Mouse (Mus musculus) heart, embryonic 16.5 days (tissue): Measurements from ENCODE around the gene Slc35d2. TPM values are rescaled to one million over a fixed set of nuclear protein-coding genes. Genes with fewer than 3 reads are reported as not detected.
A peak's percentile ranks its signal among the peaks of the same experiment; 100 is the strongest.

Experiments
- ATAC-seq: fragments of 200-750 bp; cut with Nextera tagmentation; replicated peaks from 2 replicates; pipeline ENCODE4 v1.8.0; 2017; ENCODE audit warnings: moderate number of reproducible peaks; ENCODE audit not compliant: insufficient read depth, low FRiP score; ENCODE audit errors: extremely low read depth
- H3K27ac ChIP-seq: fragments of 300-500 bp; sonication (generic); 2 replicates; pipeline ENCODE4 v1.5.1; 2014; ENCODE audit warnings: mild to moderate bottlenecking, low read length, control low read depth, moderate library complexity
- H3K27me3 ChIP-seq: fragments of 300-500 bp; sonication (generic); 2 replicates; pipeline ENCODE4 v1.6.1; 2014; ENCODE audit warnings: low read length, mixed read lengths; ENCODE audit not compliant: control insufficient read depth, insufficient read depth
- H3K36me3 ChIP-seq: fragments of 300-500 bp; sonication (generic); 2 replicates; pipeline ENCODE4 v1.6.1; 2014; ENCODE audit not compliant: control insufficient read depth, insufficient read depth
- H3K4me1 ChIP-seq: fragments of 300-500 bp; sonication (generic); 2 replicates; pipeline ENCODE4 v1.6.1; 2014; ENCODE audit warnings: low read length, mixed read lengths; ENCODE audit not compliant: control insufficient read depth, insufficient read depth
- H3K4me2 ChIP-seq: fragments of 300-500 bp; sonication (generic); 2 replicates; pipeline ENCODE4 v1.6.1; 2014; ENCODE audit warnings: low read depth, mild to moderate bottlenecking, control low read depth, low read length
- H3K4me3 ChIP-seq: fragments of 300-500 bp; sonication (generic); 2 replicates; pipeline ENCODE4 v1.5.1; 2014; ENCODE audit warnings: mild to moderate bottlenecking, control low read depth, low read length
- H3K9ac ChIP-seq: fragments of 300-500 bp; sonication (generic); 2 replicates; pipeline ENCODE4 v1.6.1; 2014; ENCODE audit warnings: low read length, control low read depth
- H3K9me3 ChIP-seq: fragments of 300-500 bp; sonication (generic); replicated peaks from 2 replicates; pipeline ENCODE4 v1.6.1; 2016; ENCODE audit warnings: low read length; ENCODE audit not compliant: control insufficient read depth
- WGBS: fragments of 180-500 bp; shearing (Covaris S2); extraction: QIAGEN DNeasy Blood & Tissue Kit; methylation state at CpG from one replicate; pipeline ENCODE4 v1.1.7; 2014; 5-methylcytosine and 5-hydroxymethylcytosine counted together
- polyA plus RNA-seq: library from polyadenylated mRNA; unstranded; fragments of >200 nt; fragmentation: Nextera tagmentation; extraction: Ambion mirVana; gene quantifications from 2 replicates; pipeline ENCODE4 v1.2.1, GENCODE M21; 2015

Slc35d2 gene
- polyA plus RNA-seq, 1 experiment from 2014 or later: 5.2 TPM

DNA sequence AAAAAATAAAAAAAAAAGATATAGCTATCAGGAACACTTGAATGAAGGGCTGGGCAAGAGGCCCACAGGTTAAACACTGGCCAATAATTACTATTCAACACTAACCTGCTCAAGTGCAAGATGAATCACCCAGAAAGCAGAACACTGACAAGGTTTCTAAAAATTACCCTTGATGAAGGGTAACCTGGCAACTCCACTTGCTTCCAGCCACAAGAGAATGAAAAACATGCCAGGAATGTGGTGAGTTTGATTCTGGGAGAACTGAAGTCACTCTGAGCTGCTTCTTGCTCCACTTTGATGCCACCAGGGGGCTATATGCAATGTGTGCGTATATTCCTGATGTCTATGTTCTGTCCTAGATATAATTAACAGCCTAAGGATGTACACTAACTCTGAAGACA is 26.0 kb upstream of the Slc35d2 start:
- 0 out of 2 replicates have a peak, but pooled peaks have one; percentile 1 for ATAC-seq
- H3K9me3 ChIP-seq: no peaks in the 10 kb centered on the region
- H3K36me3 ChIP-seq: no peaks in the 10 kb centered on the region
- H3K4me3 ChIP-seq: 0 out of 2 replicates have a peak overlapping the region, but pooled peaks have one; percentile 18
- no peaks in the 10 kb centered on the region for H3K27me3 ChIP-seq
- H3K4me1 ChIP-seq: peaks cover 22% of the 10 kb centered on the region
- peak overlapping the region; percentile 86 for H3K27ac ChIP-seq
- peak overlapping the region; percentile 57 for H3K4me2 ChIP-seq
- WGBS: 11% methylated on average over 1 of the region's 1 CpGs
- no peak overlapping the region; the same call in 1 of the 2 replicates for H3K9ac ChIP-seq

DNA sequence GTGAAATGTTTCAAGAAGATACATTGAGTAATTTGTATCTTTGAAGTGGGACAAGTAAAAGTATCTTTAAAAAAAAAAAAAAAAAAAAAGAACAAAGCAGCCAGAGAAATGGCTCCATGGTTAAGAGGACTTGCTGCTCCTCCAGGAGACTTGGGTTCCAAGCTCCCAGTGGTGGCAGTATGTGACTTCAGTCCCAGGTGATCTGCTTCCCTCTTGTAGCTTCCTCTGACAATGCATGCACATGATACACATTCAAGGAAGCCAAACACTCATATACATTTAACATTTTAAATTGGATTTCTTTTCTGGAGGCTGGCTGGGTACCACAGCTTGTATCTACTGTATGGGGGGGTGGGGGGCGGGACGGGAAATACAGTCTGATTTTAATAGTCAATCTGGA is 25.5 kb upstream of the Slc35d2 start:
- ATAC-seq: no peak

DNA sequence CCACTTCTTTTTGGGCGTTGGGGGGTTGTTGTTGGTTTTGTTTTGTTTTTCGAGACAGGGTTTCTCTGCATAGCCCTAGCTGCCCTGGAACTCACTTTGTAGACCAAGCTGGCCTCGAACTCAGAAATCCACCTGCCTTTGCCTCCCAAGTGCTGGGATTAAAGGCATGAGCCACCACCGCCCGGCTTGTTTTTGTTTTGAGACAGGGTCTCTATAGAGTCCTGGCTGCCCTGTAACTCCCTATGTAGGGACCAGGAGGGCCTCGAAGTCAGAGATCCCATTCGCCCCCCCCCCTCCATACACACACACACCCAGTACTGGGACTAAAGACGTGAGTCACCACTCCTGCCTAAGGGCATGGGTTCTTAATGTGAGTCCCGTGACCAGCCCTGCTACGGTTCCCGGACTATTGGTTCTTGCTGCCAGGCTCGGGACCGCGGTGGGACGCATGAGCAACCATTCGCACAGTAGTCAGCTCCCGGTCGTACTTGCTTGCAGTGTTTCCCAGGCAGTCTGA is 24.6 kb upstream of the Slc35d2 start:
- Histone ChIP-seq H3K9ac (peak overlapping the region; percentile 68), H3K36me3 (no peaks in the 10 kb centered on the region), H3K4me2 (peak overlapping the region; percentile 93), H3K9me3 (no peaks in the 10 kb centered on the region), H3K27ac (peak overlapping the region; percentile 87), H3K4me1 (peaks cover 28% of the 10 kb centered on the region), H3K4me3 (peak overlapping the region; percentile 83), H3K27me3 (no peaks in the 10 kb centered on the region)
- WGBS: 2% methylated on average over 18 of the region's 18 CpGs
- peak; percentile 9 for ATAC-seq

More for the DNA sequence above, 25.5 kb upstream of the Slc35d2 start:
- Histone ChIP-seq H3K4me2 (peak overlapping the region; percentile 57), H3K27ac (peak overlapping the region; percentile 86), H3K9me3 (no peaks in the 10 kb centered on the region), H3K4me1 (peaks cover 27% of the 10 kb centered on the region), H3K27me3 (no peaks in the 10 kb centered on the region), H3K9ac (peak overlapping the region; percentile 15; the same call in 1 of the 2 replicates), H3K4me3 (peak overlapping the region; percentile 21; the same call in 1 of the 2 replicates), H3K36me3 (no peaks in the 10 kb centered on the region)
- WGBS: 35% methylated on average over 2 of the region's 2 CpGs

DNA sequence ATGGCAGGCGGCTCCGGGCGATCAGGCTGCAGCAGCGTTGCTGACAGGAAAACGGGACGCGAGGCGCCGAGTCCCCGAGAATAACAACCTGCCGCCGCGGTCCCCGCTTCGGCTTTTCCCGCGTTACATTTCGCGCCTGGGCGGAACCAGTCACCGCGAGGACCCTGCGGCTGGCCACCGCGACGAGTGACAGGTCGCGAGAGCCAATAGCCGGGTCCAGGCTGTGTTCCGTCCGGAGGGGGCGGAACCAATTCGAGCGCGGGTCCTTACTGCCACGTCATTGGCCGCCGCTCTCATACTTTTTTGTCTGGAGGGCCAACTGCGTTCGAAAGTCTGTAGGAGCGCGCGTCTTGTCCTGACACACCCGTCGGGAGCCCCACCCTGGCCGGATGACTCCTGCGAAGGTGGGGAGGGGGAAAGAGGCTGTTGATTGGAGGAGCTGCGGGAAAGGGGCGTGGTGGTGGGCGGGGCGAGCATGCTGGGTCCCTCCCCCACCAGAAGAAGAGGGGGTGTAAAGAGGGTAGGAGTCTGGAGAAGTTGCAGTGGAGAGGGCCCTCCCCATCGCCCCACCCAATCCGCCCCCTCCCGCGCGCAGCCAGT is 24.0 kb upstream of the Slc35d2 start, which contains the start of gene Zfp367:
Zfp367 (minus strand) TSS at position 120 of the 600 bp plus-strand sequence.
- Histone ChIP-seq H3K4me3 (peak within 1 kb of the TSS; percentile 83), H3K27ac (peak within 1 kb of the TSS; percentile 94), H3K27me3 (no peaks in the 10 kb centered on the region), H3K4me1 (peaks cover 28% of the 10 kb centered on the region), H3K9ac (peak within 1 kb of the TSS; percentile 87), H3K36me3 (no peaks in the 10 kb centered on the region), H3K4me2 (peak within 1 kb of the TSS; percentile 93), H3K9me3 (no peaks in the 10 kb centered on the region)
- peak; percentile 94 for ATAC-seq
- 0% methylated on average over 55 of the region's 56 CpGs for whole genome bisulfite sequencing

DNA sequence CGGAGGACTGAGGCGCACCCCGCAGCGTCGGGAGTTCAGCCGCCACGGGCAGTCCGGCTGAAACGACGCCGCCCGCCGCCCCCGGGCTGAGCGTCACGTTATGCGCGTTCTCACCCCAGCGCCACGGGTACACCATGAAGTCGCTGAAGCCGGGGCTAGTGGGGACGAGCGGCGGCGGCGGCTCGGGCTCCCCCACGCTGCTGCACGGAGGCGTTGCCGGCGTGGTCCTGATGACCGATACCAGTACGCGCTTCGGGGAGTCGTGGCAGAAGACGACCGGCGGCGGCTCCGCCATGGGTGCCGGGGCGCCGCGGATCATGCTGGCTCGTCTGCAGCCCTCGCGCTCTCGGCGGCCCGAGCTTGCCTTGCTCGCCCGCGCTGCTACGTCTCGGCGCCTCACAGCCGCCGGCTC is 23.5 kb upstream of the Slc35d2 start:
- Histone ChIP-seq H3K27ac (peak overlapping the region; percentile 94), H3K4me3 (peak overlapping the region; percentile 83), H3K4me2 (peak overlapping the region; percentile 93), H3K9ac (peak overlapping the region; percentile 87), H3K36me3 (no peaks in the 10 kb centered on the region), H3K9me3 (no peaks in the 10 kb centered on the region), H3K4me1 (peaks cover 28% of the 10 kb centered on the region), H3K27me3 (no peaks in the 10 kb centered on the region)
- ATAC-seq: no peak
- WGBS: under 1% methylated on average over 56 of the region's 61 CpGs

- Histone ChIP-seq H3K27ac (peak overlapping the region; percentile 94), H3K4me1 (peaks cover 28% of the 10 kb centered on the region), H3K27me3 (no peaks in the 10 kb centered on the region), H3K9ac (peak overlapping the region; percentile 87), H3K4me3 (peak overlapping the region; percentile 83), H3K9me3 (no peaks in the 10 kb centered on the region), H3K4me2 (peak overlapping the region; percentile 93), H3K36me3 (no peaks in the 10 kb centered on the region)
- peak; percentile 2; the same call in 1 of the 2 replicates for ATAC-seq
- WGBS: under 1% methylated on average over 42 of the region's 42 CpGs
Measured at GRCm38 (mm10) chr13:64152241-64152669, 23.1 kb upstream of the Slc35d2 start.

DNA sequence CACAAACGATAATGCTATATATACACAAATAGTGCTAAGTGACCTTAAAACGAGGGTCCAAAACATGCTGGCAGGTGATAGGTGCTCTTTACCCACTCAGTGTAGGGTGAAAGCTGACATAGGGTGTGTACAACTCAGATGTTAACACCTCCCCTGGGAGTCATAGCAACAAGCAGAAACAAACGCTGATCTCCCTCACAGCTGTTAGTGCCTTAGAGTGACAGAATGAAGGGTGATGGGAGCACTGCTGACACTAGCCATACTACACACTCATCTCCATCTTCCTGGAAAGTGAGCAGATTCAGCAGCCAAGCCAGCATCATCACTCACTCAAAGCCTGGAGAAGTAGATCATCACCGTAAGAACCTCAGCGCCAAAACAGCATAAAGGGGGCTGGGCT is 21.0 kb upstream of the Slc35d2 start:
- no peak overlapping the region; the same call in 1 of the 2 replicates for H3K9ac ChIP-seq
- ATAC-seq: no peak
- H3K4me3 ChIP-seq: peak overlapping the region; percentile 30
- H3K36me3 ChIP-seq: no peaks in the 10 kb centered on the region
- 34% methylated on average over 5 of the region's 5 CpGs for WGBS
- peaks cover 28% of the 10 kb centered on the region for H3K4me1 ChIP-seq
- H3K27me3 ChIP-seq: no peaks in the 10 kb centered on the region
- peak overlapping the region; percentile 93 for H3K4me2 ChIP-seq
- H3K9me3 ChIP-seq: no peaks in the 10 kb centered on the region
- no peak overlapping the region for H3K27ac ChIP-seq

DNA sequence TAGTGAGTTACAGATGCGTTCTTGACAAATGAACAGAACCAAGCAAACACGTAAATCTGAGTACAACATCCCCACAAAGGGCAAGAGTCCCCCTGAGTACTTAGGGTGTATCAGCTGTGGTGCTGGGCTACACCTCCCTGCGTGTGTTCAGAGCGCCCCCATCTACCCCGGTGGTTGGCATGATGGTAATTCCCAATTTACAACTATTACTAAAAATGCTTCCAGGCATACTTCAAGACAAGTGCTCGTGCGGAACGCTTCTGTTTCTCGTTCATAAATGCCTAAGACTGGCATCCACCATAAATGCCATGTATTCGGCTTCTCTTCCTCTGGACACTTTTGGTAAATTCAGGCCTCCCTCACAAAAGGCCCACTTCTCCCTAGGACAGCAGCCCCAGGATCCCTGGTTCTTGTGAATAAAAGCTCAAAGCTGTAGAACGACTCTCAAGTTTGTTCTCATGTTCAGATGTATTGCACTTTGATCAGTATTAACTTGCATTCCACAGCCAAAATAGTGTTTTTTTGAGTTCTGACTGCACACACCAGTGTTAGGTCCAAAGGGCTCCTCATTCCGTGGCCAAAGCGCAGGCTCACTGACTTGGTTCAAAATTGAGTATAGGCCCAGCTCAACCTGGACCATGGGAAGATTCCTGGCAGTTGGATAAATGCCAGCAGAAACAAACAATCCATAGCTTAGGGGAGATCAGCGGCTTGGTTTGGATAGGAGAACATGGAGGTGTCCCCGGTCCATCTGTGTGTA is 628 bp upstream of the Slc35d2 start:
- H3K4me3 ChIP-seq: peak overlapping the region; percentile 72
- WGBS: 38% methylated on average over 15 of the region's 15 CpGs

More for the DNA sequence above, 628 bp upstream of the Slc35d2 start:
- Histone ChIP-seq H3K36me3 (peaks cover 5% of the 10 kb centered on the region), H3K9me3 (no peaks in the 10 kb centered on the region), H3K4me1 (no peaks in the 10 kb centered on the region; the same call in 1 of the 2 replicates), H3K27ac (peak overlapping the region; percentile 59), H3K9ac (peak overlapping the region; percentile 80), H3K27me3 (no peaks in the 10 kb centered on the region), H3K4me2 (peak overlapping the region; percentile 64)
- peak; percentile 89 for ATAC-seq
